Mouse (Mus musculus) spleen, postnatal 14 days (tissue): ENCODE results near the gene Tmem217.
"Not testable (repeated sequence)": the region's sequence is repeated elsewhere in the genome, so short reads cannot be mapped to it uniquely, and the experiment has no call there.

Experiments used
- DNase-seq, 2 experiments: peaks; one replicate each; pipeline ENCODE4 v3.0.0; 2021 to 2022; ENCODE audit warnings: low spot score in 2 of 2

The Tmem217 gene

DNA sequence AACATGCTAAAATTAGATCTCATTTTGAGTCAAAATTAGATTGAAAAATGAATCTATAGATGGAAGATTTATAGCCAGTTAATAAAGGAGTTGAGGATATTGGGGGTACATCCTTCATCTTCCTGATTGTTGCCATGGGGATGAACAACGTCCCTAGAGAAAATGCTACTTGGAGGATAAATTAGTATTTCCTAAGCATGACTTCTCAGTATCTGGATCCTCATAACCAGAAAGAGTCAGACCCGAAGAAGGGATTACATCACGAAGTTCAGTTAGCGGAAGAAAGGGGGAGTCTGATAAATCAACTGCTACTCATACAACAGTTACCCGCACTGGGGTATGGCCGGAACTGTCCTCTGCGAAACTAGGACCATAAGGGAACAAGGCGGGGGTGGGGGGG lies 3.2 kb downstream of the Tmem217 start:
- DNase-seq: no peak

DNA sequence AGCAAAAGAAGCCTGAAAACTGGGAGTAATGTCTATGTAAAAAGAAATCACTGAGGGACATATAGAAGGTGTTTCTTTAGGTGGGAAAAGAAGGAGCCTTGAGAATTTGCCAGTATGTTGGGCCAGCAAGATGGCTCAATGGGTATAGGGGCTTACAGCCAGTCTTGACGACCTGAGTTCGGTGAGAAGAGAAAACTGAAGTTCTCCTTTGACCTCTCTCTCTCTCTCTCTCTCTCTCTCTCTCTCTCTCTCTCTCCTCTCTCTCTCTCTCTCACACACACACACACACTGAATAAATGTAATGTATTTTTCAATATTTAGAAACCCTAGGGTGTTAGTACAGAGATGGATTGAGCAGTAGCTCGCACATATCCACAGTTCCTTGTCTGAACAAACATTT lies 3.7 kb downstream of the Tmem217 start:
- no peak for DNase-seq

DNA sequence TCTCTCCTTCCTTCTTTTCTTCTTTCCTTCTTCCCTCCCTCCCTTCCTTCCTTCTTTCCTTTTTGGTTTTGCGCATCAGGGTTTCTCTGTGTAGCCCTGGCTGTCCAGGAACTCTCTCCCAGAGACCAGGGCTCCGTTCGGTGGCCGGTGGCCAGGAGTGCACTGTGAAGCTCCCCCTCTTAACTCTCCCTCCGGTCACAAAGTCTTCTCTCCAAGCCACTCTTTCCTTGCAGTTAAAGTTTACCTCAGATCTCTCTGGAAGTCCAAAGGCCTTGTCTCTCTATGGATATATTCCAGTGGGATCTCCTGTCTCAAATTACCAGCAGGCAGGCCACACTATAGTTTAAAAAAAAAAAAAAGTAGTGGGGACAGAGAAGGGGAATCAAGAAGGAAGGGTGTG lies 6.9 kb downstream of the Tmem217 start:
- no peak for DNase-seq

DNA sequence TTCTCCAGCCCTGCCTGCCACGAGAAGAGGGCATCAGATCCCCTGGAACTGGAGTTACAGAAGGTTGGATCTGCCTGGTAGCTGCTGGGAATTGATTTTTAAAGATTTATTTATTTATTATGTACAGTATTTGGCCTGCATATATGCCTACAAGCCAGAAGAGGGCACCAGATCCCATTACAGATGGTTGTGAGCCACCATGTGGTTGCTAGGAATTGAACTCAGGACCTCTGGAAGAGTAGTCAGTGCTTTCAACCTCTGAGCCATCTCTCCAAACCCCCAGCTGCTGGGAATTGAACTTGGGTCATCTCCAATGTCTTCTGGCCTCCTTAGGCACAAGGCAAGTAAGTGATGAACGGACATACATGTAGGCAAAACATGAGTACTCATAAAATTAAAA lies 8.1 kb downstream of the Tmem217 start:
- no peak for DNase-seq

DNA sequence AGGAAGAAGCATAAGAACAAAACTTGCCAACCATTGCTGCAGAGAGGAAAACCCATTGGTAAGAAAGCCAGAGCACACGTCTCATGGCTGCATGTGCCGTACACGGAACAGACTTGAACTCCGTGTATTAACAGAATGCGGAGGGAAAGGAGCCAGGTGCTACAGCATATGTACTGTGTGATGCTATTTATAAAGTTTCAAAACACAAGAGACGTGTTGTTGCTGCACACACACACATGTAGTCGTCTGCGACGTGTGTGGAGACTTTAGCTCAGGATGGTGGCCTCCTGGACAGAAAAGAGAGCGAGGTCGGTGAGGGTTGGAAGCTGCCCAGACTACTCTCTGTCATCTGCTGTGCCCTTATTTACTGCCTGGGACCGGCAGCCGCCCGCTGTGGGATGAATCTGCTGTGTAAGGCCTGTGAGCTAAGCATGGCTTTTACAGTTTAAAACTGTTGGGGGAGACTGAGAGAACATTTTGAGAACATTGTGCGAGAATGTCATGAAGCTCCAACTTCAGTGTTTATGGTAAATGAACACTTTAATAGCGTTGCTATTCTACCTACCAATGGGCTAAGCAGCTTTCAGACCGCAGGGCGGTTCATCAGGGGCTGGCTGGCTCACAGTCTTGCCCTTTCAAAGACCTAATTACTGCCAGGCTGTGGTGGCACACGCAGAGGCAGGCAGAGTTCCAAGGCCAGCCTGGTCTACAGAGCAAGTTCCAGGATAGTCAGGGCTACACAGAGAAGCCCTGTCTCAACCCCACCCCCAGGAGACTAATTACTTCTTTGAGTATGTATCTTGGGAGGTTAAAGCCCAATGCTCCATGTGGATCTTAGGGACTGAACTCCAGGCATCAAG lies 9.1 kb downstream of the Tmem217 start:
- DNase-seq: no peak

DNA sequence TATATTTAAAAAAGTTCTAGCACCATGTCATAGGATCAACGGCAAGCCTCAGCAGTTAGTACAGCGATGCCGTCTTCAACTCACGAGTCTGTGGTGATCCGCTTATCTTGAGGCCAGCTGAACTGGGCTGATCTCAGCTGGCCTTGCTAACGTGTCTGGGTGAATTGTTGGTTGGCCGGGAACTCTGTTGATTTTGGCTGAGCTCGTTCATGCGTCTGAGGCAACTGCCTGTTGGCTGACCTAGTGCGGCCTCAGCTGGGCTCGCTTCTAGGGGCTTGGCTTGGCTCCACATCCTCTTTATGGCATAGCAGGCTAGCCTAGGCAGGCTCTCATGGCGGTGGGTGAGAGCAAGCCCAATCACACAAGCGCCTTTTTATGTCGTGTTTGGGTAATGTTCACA lies 10.8 kb downstream of the Tmem217 start:
- DNase-seq: no peak

DNA sequence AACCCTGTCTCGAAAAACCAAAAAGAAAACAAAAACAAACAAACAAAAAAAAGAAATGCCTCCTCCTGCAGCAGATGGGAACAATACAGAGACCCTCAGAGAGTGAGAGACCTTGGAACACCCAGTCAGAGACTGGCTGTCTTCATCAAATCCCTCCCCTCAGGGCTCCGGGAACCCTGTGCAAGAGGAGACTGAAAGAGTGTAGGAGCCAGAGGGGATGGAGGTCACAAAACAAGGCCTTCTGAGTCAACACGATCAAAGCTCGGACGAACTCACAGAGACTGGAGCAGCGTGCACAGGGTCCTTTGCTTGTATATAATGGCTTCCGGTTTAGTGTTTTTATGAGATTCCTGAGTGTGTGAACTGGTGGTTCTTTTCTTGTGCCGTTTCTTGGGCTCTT lies 11.8 kb downstream of the Tmem217 start:
- no peak for DNase-seq

DNA sequence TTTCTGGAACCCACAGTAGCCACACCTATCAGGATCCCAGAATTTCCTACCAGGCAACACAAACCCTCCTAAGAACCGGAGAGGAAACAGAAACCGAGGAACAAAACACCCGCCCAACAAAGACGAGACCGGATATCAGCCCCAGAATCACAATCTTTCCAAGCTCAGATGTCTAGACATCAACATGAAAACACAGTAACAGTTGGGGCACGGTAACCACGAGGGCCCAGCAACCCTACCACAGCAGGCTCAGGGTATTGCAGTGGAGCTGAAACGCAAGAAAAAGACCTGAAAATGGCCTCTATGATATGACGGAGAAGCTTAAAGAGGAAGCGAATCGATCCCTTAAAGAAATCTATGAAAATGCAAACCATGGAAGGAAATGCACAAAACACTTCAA lies 18.3 kb downstream of the Tmem217 start:
- DNase-seq: no peak

DNA sequence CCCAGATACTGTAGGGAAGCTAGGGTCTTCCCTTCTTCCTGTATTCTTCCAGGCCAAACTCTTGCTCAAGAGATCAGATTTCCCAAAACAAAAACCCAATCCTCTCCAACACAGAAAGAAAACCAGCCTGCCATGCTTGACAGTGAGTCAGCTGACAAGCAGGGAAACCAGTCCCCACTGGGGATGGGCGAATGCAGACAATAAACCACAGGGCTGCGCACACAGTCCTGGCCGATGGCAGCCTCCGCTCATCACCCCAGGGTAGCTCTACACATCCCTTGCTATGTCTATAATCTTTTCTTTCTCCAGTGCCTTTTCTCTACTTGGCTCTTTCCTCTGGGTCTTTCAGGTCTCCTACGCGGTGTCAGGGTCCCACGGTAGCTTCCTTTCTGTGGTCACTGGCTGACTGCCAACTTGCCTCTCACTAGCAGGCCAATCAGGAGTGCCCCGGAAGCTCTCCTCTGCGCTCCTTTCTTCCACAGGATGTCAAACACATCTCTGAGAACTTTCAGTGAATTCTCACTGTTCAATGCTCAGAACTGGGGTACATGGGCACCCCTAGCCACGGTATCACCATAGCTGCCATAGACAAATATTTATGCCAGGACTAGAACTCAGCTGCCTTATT lies 20.3 kb downstream of the Tmem217 start:
- no peak for DNase-seq

DNA sequence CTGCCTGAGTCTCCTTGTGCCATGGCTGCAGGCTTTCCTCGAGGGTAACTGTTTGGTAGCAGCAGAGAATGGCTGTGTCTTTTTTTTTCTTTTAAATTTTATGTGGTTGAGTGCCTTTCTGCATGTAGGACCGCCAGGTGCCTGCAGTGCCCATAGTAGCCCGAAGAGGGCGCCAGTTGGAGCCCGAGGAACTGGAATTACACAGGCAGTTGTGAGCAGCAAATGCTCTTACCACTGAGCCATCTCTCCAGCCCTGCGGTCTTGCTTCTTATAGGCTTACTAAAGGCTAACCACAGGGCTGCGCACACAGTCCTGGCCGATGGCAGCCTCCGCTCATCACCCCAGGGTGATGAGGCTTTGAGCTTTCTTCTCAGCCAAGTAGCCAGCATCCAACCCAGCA lies 20.9 kb downstream of the Tmem217 start:
- DNase-seq: no peak

DNA sequence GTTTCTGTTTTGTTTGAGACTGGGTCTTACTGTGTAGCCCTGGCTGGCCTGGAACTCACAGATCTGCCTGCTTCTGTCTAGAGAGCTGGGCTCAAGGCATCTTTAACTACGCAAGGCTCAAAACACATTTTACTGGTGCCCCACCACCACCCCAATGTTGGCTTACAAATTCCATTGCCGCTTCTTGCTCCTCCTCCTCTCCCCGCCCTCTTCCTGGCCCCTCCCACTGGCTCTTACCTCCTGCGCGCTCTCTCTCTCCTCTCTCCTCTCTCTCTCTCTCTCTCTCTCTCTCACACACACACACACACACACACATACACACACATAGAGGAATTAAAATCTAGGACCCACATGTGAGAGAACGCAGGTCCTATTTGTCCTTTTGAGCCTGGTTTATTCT lies 21.7 kb downstream of the Tmem217 start:
- no peak for DNase-seq

DNA sequence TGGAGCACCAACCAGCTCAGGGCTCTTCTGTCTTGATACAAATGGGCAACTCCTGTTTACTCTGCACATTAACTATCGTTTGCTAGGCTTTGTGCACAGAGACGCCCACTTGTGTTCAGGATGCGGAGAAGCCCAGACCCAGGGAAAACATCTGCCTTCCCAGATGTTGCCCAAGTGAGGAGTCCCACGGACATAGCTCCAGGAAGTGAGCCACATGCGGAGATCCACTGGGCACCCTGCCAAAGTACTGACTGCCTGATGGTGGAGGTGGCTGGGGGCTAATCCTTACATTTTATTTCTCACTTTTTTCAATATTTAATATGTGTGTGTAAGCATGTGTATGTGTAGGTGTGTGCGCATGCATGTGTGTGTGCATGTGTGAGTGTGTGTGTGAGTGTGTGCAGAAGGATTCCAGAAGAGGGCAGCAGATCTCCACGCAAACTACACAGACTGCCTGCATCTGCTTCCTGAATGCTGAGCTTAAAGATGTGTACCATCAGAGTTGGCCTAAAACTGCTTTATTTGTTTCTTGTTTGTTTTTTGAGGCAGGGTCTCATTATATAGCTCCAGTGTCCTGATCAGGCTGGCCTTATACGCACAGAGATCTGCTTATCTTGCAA lies 23.5 kb downstream of the Tmem217 start:
- DNase-seq: no peak

DNA sequence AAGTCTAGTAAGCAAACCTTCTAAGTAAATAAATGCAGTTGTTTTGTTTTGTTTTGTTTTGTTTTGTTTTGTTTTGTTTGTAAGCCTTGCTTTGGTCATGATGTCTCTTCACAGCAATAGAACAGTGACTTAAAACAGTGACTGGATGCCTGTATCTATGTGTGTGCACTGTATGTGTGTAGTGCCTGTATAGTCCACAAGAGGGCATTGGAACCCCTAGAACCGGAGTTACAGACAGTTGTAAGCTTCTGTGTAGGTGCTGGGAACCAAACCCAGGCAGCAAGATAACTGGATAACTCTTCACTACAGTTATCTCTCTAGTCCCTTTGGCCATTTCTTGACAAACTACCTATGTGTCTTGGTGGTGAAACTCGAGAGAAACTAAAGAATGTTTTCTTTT lies 26.6 kb downstream of the Tmem217 start:
- no peak for DNase-seq

DNA sequence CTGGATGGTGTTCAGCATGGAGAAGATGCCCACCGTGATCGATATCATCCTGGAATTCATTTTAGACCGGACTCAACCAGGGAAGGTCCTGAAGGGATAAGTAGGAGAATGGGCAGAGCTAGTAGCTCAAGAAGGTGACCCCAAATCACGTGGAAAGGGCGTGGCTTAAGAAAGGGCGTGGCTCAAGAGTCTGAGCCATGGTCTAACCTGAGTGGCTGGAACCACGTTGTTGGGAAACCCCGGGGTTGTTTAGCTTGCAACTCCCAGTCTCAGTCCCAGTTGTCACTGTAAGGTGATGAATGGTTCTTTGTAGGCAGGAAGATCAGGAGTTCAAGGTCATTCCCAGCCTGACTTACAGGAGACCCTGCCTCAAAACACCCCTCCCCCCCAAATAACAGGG lies 32.5 kb downstream of the Tmem217 start:
- no peak for DNase-seq

DNA sequence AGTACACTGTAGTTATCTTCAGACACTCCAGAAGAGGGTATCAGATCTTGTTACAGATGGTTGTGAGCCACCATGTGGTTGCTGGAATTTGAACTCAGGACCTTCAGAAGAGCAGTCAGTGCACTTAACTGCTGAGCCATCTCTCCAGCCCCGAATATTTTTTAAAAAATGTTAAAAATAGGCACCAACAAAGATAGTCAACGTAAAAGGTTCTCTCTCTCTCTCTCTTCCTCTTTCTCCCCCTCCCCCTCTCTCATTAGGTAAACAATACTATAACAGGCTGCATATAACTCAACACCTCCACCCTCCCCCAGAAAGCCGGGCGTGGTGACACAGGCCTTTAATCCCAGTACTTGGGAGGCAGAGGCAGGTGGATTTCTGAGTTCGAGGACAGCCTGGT lies 33.5 kb downstream of the Tmem217 start:
- not testable (repeated sequence) for DNase-seq

DNA sequence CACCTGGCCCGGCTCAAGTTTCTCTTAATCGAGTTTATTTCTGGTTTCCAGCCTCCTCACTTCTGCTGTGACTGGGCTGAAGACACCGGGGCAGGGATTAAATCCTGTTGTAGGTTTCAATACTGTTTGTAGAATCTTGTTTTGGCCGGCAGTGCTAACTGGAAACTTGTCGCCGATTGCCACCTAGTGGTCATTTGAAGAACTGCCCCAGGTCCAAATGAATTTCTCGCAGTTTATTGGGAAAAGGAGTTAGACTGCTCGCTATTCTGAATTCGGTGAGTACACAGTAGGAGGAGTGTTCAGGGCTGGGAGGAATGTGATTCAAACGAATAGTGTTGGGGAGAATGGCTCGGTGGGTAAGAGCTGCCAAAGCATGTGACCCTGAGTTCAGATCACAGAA lies 37.8 kb downstream of the Tmem217 start:
- DNase-seq: peak; percentile 55 to 79

DNA sequence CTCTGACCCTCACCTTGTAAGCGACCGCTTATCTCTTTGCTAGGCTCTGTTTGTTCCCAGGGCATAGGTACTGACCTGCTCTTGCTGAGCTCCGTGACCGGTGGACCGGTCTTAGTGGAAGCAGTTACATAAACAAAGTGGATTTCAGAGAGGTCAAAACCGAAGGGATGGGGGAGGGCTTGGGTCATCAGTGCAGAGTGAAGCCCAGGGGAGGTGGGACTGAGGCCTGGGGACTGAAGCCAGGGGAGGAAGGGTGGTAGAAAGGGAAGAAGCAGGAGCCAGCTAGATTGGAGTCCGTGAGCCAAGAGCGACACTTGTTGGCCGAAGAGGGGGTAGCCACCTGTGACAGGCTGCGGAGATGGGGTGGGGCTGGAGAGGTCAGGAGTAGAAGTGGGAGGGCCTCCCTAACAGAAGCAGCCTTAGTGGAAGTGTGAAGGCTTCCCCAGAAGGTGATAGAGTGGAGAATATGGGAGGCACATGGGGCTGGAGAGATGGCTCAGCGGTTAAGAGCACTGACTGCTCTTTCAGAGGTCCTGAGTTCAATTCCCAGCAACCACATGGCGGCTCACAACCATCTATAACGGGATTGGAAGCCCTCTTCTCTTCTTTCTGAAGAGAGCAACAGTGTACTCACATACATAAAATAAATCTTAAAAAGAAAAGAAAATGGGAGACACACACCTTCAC lies 39.0 kb downstream of the Tmem217 start:
- peak; percentile 67 to 73 for DNase-seq

DNA sequence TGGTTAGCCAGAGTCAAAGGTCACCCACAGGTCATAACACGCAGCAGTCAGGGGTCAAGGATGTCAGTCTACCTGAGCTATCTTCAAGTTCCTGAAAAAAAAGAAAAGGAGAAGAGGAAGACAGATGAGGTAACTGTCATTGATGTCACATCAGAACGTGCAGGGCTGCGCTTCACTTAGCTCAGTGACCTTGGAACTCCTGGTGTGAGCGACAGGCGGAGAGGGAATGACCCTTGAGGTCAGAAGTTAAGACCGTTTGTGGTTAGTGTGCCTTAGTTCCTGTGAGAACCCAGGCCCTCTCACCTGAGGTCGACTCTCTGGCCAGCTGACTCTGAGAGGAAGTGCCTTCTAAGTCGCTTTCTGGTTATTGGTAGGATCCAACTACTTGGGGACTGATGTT lies 41.5 kb downstream of the Tmem217 start:
- no peak for DNase-seq

DNA sequence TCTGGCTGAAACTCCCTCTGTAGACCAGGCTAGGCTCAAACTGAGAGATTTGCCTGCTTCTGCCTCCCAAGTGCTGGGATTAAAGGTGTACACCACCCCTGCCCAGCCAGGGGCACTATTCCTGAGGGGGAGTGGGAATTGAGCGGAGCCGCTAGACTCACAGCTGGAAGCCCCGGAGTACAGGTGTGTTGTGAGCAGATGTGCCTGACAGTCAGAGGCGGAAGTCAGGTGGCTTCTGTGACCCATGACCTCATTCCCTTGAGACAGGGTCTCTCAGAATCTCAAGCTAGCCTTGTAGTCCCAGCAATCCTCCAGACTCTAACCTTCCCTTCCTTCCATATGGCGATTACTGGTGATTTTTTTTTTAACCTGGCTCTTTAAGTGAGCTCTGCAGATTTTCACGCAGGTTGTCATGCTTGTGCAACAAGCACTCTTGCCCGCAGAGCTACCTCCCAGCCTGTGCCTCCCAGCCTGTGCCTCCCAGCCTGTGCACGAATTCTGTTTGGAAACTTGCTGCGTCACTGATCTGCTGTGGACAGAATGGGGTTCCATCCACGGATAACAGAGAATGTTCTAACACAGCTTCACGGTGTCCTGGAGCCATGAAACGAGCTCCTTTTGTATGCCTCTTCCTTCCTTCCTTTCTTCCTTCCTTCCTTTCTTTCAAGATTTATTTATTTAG lies 43.1 kb downstream of the Tmem217 start:
- no peak for DNase-seq

DNA sequence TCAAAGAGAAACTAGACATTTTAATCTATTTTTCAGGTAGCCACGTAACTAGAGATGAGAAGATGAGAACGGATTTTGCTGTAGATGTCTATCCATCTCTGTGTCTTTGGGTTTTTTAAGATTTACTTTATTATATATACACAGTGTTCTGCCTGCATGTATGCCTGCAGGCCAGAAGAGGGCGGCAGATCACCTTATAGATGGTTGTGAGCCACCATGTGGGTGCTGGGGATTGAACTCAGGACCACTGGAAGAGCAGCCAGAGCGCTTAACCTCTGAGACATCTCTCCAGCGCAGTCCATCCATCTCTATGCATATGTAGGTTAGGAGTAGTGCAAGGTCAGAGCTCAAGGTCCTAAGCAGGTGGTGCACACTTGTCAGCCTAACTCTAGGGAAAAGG lies 48.5 kb downstream of the Tmem217 start:
- DNase-seq: no peak

DNA sequence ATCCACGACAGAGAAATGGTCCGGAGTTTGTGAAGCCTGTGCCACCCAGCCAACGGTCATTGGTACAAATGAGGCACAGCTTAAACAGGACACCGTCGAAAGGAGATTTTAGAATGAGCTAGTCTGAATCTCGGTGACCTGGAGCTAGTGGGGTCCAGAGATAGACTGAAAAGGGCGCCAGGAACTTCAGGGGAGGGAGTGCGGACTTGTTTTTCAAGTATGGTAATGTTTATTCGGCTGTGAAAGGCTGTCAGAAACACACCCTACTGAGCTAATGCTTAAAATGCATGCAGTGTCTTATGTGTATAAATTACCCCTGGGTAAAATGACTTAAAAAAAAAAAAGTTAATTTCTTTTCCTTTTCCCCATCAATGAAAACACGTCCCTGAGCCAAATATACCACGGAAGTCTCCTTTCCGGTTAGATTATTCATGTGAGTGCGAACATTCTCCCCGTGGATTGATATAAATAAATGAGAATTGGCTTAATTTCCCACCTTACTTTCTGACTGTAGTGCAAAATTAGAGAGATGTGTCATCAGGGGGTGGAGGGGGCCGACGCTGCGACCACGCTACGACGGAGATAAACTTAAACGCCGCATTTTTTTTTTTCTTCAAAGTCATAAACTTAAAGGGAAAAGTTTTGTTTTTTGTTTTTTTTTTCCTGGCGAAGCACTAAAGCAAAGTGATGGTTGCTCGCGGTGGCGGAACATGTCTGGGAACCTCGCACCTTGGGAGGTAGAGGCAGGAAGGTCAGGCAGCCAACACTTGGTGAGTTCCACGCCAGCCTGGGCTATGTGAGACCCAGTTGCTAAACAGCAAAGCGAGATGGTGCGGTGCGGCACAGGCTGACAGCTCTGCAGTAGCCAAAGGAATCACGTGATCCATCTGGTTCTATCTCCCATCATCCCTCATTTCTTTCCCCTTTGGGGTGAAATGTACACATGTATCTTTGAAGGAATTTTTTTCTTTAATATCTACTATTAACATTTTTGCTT lies 49.2 kb downstream of the Tmem217 start:
- peak in 1 of 2 experiments; percentile 28 for DNase-seq
